Mouse (Mus musculus) midbrain, embryonic 15.5 days (tissue): ENCODE results near the gene Nr1i2. TPM values are rescaled to one million over a fixed set of nuclear protein-coding genes. Genes with fewer than 3 reads are reported as not detected.
"Not testable (repeated sequence)": the region's sequence is repeated elsewhere in the genome, so short reads cannot be mapped to it uniquely, and the experiment has no call there.

Experiments
- ATAC-seq: fragments of 200-750 bp; cut with Nextera tagmentation; replicated peaks from 2 replicates; pipeline ENCODE4 v1.8.0; 2017; ENCODE audit warnings: moderate TSS enrichment
- H3K27ac ChIP-seq: fragments of 300-500 bp; sonication (generic); 2 replicates; pipeline ENCODE4 v1.5.1; 2015; ENCODE audit warnings: mild to moderate bottlenecking, inconsistent platforms
- H3K27me3 ChIP-seq: fragments of 300-500 bp; sonication (generic); replicated peaks from 2 replicates; pipeline ENCODE4 v1.6.1; 2015; ENCODE audit warnings: inconsistent platforms
- H3K36me3 ChIP-seq: fragments of 300-500 bp; sonication (generic); replicated peaks from 2 replicates; pipeline ENCODE4 v1.6.1; 2015; ENCODE audit warnings: inconsistent platforms
- H3K4me1 ChIP-seq: fragments of 300-500 bp; sonication (generic); 2 replicates; pipeline ENCODE4 v1.6.1; 2015; ENCODE audit warnings: inconsistent platforms
- H3K4me2 ChIP-seq: fragments of 300-500 bp; sonication (generic); 2 replicates; pipeline ENCODE4 v1.6.1; 2015; ENCODE audit warnings: inconsistent platforms, mild to moderate bottlenecking, moderate library complexity
- H3K4me3 ChIP-seq: fragments of 300-500 bp; sonication (generic); 2 replicates; pipeline ENCODE4 v1.5.1; 2015; ENCODE audit warnings: mild to moderate bottlenecking, inconsistent platforms
- H3K9ac ChIP-seq: fragments of 300-500 bp; sonication (generic); 2 replicates; pipeline ENCODE4 v1.6.1; 2015; ENCODE audit warnings: mild to moderate bottlenecking, inconsistent platforms
- H3K9me3 ChIP-seq: fragments of 300-500 bp; sonication (generic); 2 replicates; pipeline ENCODE4 v1.6.1; 2016; ENCODE audit warnings: inconsistent platforms
- WGBS: fragments of 180-500 bp; shearing (Covaris S2); methylation state at CpG from one replicate; pipeline ENCODE4 v1.1.7; 2015; ENCODE audit warnings: mixed read lengths; 5-methylcytosine and 5-hydroxymethylcytosine counted together
- polyA plus RNA-seq: library from polyadenylated mRNA; unstranded; fragments of >200 nt; fragmentation: Nextera tagmentation; extraction: Ambion mirVana; gene quantifications from 2 replicates; pipeline ENCODE4 v1.2.1, GENCODE M21; 2015

Nr1i2 gene
- polyA plus RNA-seq, 1 experiment from 2014 or later = 0.08 TPM

GRCm38 (mm10) chr16:38245379-38245778 is 49.2 kb downstream of the Nr1i2 start:
- Histone ChIP-seq H3K27me3 (no peaks in the 10 kb centered on the region), H3K4me3 (no peak overlapping the region), H3K9me3 (no peaks in the 10 kb centered on the region), H3K27ac (no peak overlapping the region), H3K4me2 (no peak overlapping the region), H3K4me1 (no peaks in the 10 kb centered on the region), H3K9ac (no peak overlapping the region), H3K36me3 (peaks cover 9% of the 10 kb centered on the region; the same call in 1 of the 2 replicates)
- no peak for ATAC-seq
- 60% methylated on average over 2 of the region's 2 CpGs for WGBS

- no peaks in the 10 kb centered on the region for H3K4me1 ChIP-seq
- ATAC-seq = no peak
- peaks cover 9% of the 10 kb centered on the region; the same call in 1 of the 2 replicates for H3K36me3 ChIP-seq
- WGBS = 92% methylated on average over 6 of the region's 6 CpGs
- no peaks in the 10 kb centered on the region for H3K27me3 ChIP-seq
- H3K9ac ChIP-seq = no peak overlapping the region
- H3K9me3 ChIP-seq = no peaks in the 10 kb centered on the region
- H3K27ac ChIP-seq = no peak overlapping the region
- H3K4me3 ChIP-seq = no peak overlapping the region
- H3K4me2 ChIP-seq = no peak overlapping the region
Measured at GRCm38 (mm10) chr16:38244111-38244510, 50.5 kb downstream of the Nr1i2 start.

- 96% methylated on average over 10 of the region's 10 CpGs for WGBS
- no peak overlapping the region for H3K4me2 ChIP-seq
- no peaks in the 10 kb centered on the region for H3K27me3 ChIP-seq
- peaks cover 9% of the 10 kb centered on the region; the same call in 1 of the 2 replicates for H3K36me3 ChIP-seq
- no peak overlapping the region for H3K4me3 ChIP-seq
- H3K9me3 ChIP-seq = no peaks in the 10 kb centered on the region
- no peak overlapping the region for H3K27ac ChIP-seq
- no peak for ATAC-seq
- no peak overlapping the region for H3K9ac ChIP-seq
- no peaks in the 10 kb centered on the region for H3K4me1 ChIP-seq
Measured at GRCm38 (mm10) chr16:38240167-38240566, 54.5 kb downstream of the Nr1i2 start.

- Histone ChIP-seq H3K27me3 (no peaks in the 10 kb centered on the region), H3K9ac (no peak overlapping the region), H3K36me3 (peaks cover 9% of the 10 kb centered on the region; the same call in 1 of the 2 replicates), H3K27ac (no peak overlapping the region), H3K4me1 (no peaks in the 10 kb centered on the region), H3K4me3 (no peak overlapping the region), H3K4me2 (no peak overlapping the region), H3K9me3 (no peaks in the 10 kb centered on the region)
- WGBS = 86% methylated on average over 5 of the region's 5 CpGs
- ATAC-seq = no peak
Measured at GRCm38 (mm10) chr16:38239729-38240128, 54.9 kb downstream of the Nr1i2 start.

GRCm38 (mm10) chr16:38236936-38237585 is 57.6 kb downstream of the Nr1i2 start:
- WGBS = 72% methylated on average over 4 of the region's 4 CpGs
- Histone ChIP-seq H3K27me3 (no peaks in the 10 kb centered on the region), H3K27ac (no peak overlapping the region), H3K9ac (no peak overlapping the region), H3K4me1 (no peaks in the 10 kb centered on the region), H3K4me3 (no peak overlapping the region), H3K9me3 (no peaks in the 10 kb centered on the region), H3K4me2 (no peak overlapping the region), H3K36me3 (0 out of 2 replicates have a peak, but pooled peaks cover 6% of the 10 kb centered on the region)
- ATAC-seq = no peak

- WGBS = 90% methylated on average over 5 of the region's 5 CpGs
- peaks cover 16% of the 10 kb centered on the region for H3K36me3 ChIP-seq
- H3K4me2 ChIP-seq, H3K4me1 ChIP-seq, H3K4me3 ChIP-seq, H3K9me3 ChIP-seq, H3K27me3 ChIP-seq, H3K9ac ChIP-seq, ATAC-seq, H3K27ac ChIP-seq: not testable (repeated sequence)
Measured at GRCm38 (mm10) chr16:38222491-38222890, 72.1 kb downstream of the Nr1i2 start.

- 95% methylated on average over 7 of the region's 7 CpGs for WGBS
- H3K4me1 ChIP-seq = no peaks in the 10 kb centered on the region
- H3K36me3 ChIP-seq = peaks cover 5% of the 10 kb centered on the region; the same call in 1 of the 2 replicates
- H3K27me3 ChIP-seq = no peaks in the 10 kb centered on the region
- ATAC-seq = no peak
- H3K27ac ChIP-seq = no peak overlapping the region
- H3K9ac ChIP-seq = no peak overlapping the region
- H3K9me3 ChIP-seq = no peaks in the 10 kb centered on the region
- H3K4me3 ChIP-seq = no peak overlapping the region
- no peak overlapping the region for H3K4me2 ChIP-seq
Measured at GRCm38 (mm10) chr16:38205272-38205671, 89.4 kb downstream of the Nr1i2 start.

Other genes starting within 250 kb of the Nr1i2 start
- gene Gsk3b, start 205.8 kb downstream of the Nr1i2 start, polyA plus RNA-seq = 164 and 167 TPM in 2 replicates
- 1.1 and 1.5 TPM in 2 replicates for gene Maats1, start 47.3 kb upstream of the Nr1i2 start, polyA plus RNA-seq
- gene Cox17, start 52.2 kb upstream of the Nr1i2 start, polyA plus RNA-seq = 75.4 and 77.9 TPM in 2 replicates
- 0.77 TPM in 1 of 2 replicates, not detected in the other for gene Gm21987, start 52.2 kb upstream of the Nr1i2 start, polyA plus RNA-seq
- gene Popdc2, start 67.4 kb upstream of the Nr1i2 start, polyA plus RNA-seq = 0.57 and 1.4 TPM in 2 replicates
- gene Pla1a, start 138.3 kb upstream of the Nr1i2 start, polyA plus RNA-seq = 0.42 and 0.61 TPM in 2 replicates
- gene Adprh, start 157.9 kb upstream of the Nr1i2 start, polyA plus RNA-seq = 152 and 161 TPM in 2 replicates
- gene Cd80, start 160.7 kb upstream of the Nr1i2 start, polyA plus RNA-seq = 0.54 and 0.75 TPM in 2 replicates
- gene Timmdc1, start 227.8 kb upstream of the Nr1i2 start, polyA plus RNA-seq = 32.0 and 33.0 TPM in 2 replicates